ENCODE assay signal across 14 mouse cellular contexts in genomic region chrX:88113561-88113960, GRCm38 (mm10). TPM values are rescaled to one million over a fixed set of nuclear protein-coding genes. Genes with fewer than 3 reads are reported as not detected.
DNase-seq lines count a peak whose midpoint lies in the region; ATAC-seq and TF ChIP-seq lines count a peak whose summit lies in the region.
"Had no signal": no experiment of that assay in that cellular context is flagged by ENCODE, and none has a peak within 500 bp of the region (broad histone marks: within the 10 kb centered on the region; RNA-seq: fewer than 3 reads in every experiment).

No protein-coding gene starts in this region.

- no peaks in the 10 kb centered on the region for H3K27me3 ChIP-seq in forebrain, embryonic 12.5 days
- H3K27me3 ChIP-seq in forebrain, embryonic 10.5 days (ENCODE audit: poor library complexity, severe bottlenecking), result peaks cover 29% of the 10 kb centered on the region
- no peaks in the 10 kb centered on the region for H3K27me3 ChIP-seq in midbrain, embryonic 13.5 days
- no peaks in the 10 kb centered on the region; the same call in 1 of the 2 replicates for H3K27me3 ChIP-seq in midbrain, embryonic 11.5 days (ENCODE audit: control insufficient read depth, insufficient read depth, low read length)
- no peaks in the 10 kb centered on the region for H3K27me3 ChIP-seq in intestine, embryonic 15.5 days (replicated peaks)
- H3K27me3 ChIP-seq in stomach, postnatal 0 days (ENCODE audit: control insufficient read depth, insufficient read depth, low read length), result no peaks in the 10 kb centered on the region

- no peaks in the 10 kb centered on the region for H3K9me3 ChIP-seq in forebrain, embryonic 12.5 days
- H3K9me3 ChIP-seq in forebrain, embryonic 10.5 days, result no peaks in the 10 kb centered on the region
- H3K9me3 ChIP-seq in midbrain, embryonic 13.5 days, result no peaks in the 10 kb centered on the region
- no peaks in the 10 kb centered on the region for H3K9me3 ChIP-seq in midbrain, embryonic 11.5 days (ENCODE audit: control insufficient read depth, low read length)
- H3K9me3 ChIP-seq in intestine, embryonic 15.5 days, result no peaks in the 10 kb centered on the region
- no peaks in the 10 kb centered on the region for H3K9me3 ChIP-seq in stomach, postnatal 0 days (ENCODE audit: control insufficient read depth, low read length)

- 52% methylated on average over 6 of the region's 6 CpGs for WGBS in forebrain, embryonic 12.5 days
- WGBS in forebrain, embryonic 10.5 days, result 61% methylated on average over 6 of the region's 6 CpGs
- WGBS in midbrain, embryonic 13.5 days, result 50% methylated on average over 6 of the region's 6 CpGs
- 58% methylated on average over 6 of the region's 6 CpGs for WGBS in midbrain, embryonic 11.5 days
- 44% methylated on average over 6 of the region's 6 CpGs for WGBS in intestine, embryonic 15.5 days
- WGBS in stomach, postnatal 0 days, result 30% methylated on average over 6 of the region's 6 CpGs

- no peak for ATAC-seq in forebrain, embryonic 12.5 days (ENCODE audit: low FRiP score)
- no peak for ATAC-seq in midbrain, embryonic 13.5 days
- no peak for ATAC-seq in midbrain, embryonic 11.5 days (ENCODE audit: low FRiP score)
- no peak for ATAC-seq in intestine, embryonic 15.5 days
- no peak for ATAC-seq in stomach, postnatal 0 days (ENCODE audit: low FRiP score, low TSS enrichment)

- peak overlapping the region; percentile 50; the same call in 1 of the 2 replicates for H3K4me2 ChIP-seq in forebrain, embryonic 12.5 days
- peak overlapping the region; percentile 52 for H3K4me2 ChIP-seq in midbrain, embryonic 13.5 days (replicated peaks)
- no peak overlapping the region for H3K4me2 ChIP-seq in midbrain, embryonic 11.5 days
- H3K4me2 ChIP-seq in intestine, embryonic 15.5 days (replicated peaks), result peak overlapping the region; percentile 28; the same call in 1 of the 2 replicates
- peak overlapping the region; percentile 2; the same call in 1 of the 2 replicates for H3K4me2 ChIP-seq in stomach, postnatal 0 days (replicated peaks; ENCODE audit: low read depth)

- H3K4me1 ChIP-seq in forebrain, embryonic 12.5 days, result no peaks in the 10 kb centered on the region
- H3K4me1 ChIP-seq in forebrain, embryonic 10.5 days, result no peaks in the 10 kb centered on the region
- no peaks in the 10 kb centered on the region for H3K4me1 ChIP-seq in midbrain, embryonic 13.5 days (replicated peaks)
- no peaks in the 10 kb centered on the region for H3K4me1 ChIP-seq in midbrain, embryonic 11.5 days (ENCODE audit: control insufficient read depth, insufficient read depth, low read length)
- H3K4me1 ChIP-seq in intestine, embryonic 15.5 days (replicated peaks), result no peaks in the 10 kb centered on the region
- H3K4me1 ChIP-seq in stomach, postnatal 0 days (replicated peaks; ENCODE audit: control insufficient read depth, insufficient read depth), result no peaks in the 10 kb centered on the region

- no peak for TF ChIP-seq CTCF in stomach, postnatal 0 days (IDR thresholded peaks at IDR 0.05; ENCODE audit: low read depth)

- DNase-seq in forebrain, embryonic 10.5 days (ENCODE audit: extremely low spot score, low spot score), result no peak
- no peak for DNase-seq in midbrain, embryonic 11.5 days (ENCODE audit: low spot score, missing footprints)
- no peak for DNase-seq in stomach, postnatal 0 days (ENCODE audit: low spot score)
- no peak for DNase-seq in B cell, adult 2 months
- no peak for DNase-seq in spleen, postnatal 14 days (ENCODE audit: low spot score in 2 of 2)
- DNase-seq: gastrocnemius, postnatal 36 days; lung, adult 18-20 months; spleen, adult 18-20 months had no signal

- H3K36me3 ChIP-seq in forebrain, embryonic 12.5 days (replicated peaks), result no peaks in the 10 kb centered on the region
- no peaks in the 10 kb centered on the region for H3K36me3 ChIP-seq in forebrain, embryonic 10.5 days (replicated peaks)
- no peaks in the 10 kb centered on the region for H3K36me3 ChIP-seq in midbrain, embryonic 13.5 days
- H3K36me3 ChIP-seq in midbrain, embryonic 11.5 days (ENCODE audit: control insufficient read depth, insufficient read depth, low read length), result no peaks in the 10 kb centered on the region
- no peaks in the 10 kb centered on the region for H3K36me3 ChIP-seq in intestine, embryonic 15.5 days
- no peaks in the 10 kb centered on the region for H3K36me3 ChIP-seq in stomach, postnatal 0 days (ENCODE audit: control insufficient read depth, insufficient read depth, low read length)

- H3K9ac ChIP-seq in forebrain, embryonic 12.5 days, result no peak overlapping the region
- H3K9ac ChIP-seq in midbrain, embryonic 13.5 days (replicated peaks), result peak overlapping the region; percentile 10; the same call in 1 of the 2 replicates
- no peak overlapping the region for H3K9ac ChIP-seq in midbrain, embryonic 11.5 days (ENCODE audit: low read length)
- H3K9ac ChIP-seq in intestine, embryonic 15.5 days, result no peak overlapping the region
- no peak overlapping the region for H3K9ac ChIP-seq in stomach, postnatal 0 days (ENCODE audit: low read length)

- no peak for TF ChIP-seq EP300 in stomach, postnatal 0 days (optimal IDR thresholded peaks at IDR 0.05)

- peak overlapping the region; percentile 7 for H3K4me3 ChIP-seq in forebrain, embryonic 12.5 days (replicated peaks)
- H3K4me3 ChIP-seq in forebrain, embryonic 10.5 days, result no peak overlapping the region
- peak overlapping the region; percentile 45 for H3K4me3 ChIP-seq in midbrain, embryonic 13.5 days (replicated peaks)
- H3K4me3 ChIP-seq in midbrain, embryonic 11.5 days (ENCODE audit: low read depth, low read length), result no peak overlapping the region
- H3K4me3 ChIP-seq in intestine, embryonic 15.5 days (replicated peaks), result no peak overlapping the region
- no peak overlapping the region for H3K4me3 ChIP-seq in stomach, postnatal 0 days (ENCODE audit: low read depth, low read length)
- H3K4me3 ChIP-seq: erythroblast, embryonic 14.5 days had no signal

- H3K27ac ChIP-seq in forebrain, embryonic 12.5 days, result no peak overlapping the region
- no peak overlapping the region for H3K27ac ChIP-seq in forebrain, embryonic 10.5 days
- H3K27ac ChIP-seq in midbrain, embryonic 13.5 days, result no peak overlapping the region
- H3K27ac ChIP-seq in midbrain, embryonic 11.5 days (ENCODE audit: low read depth, low read length), result no peak overlapping the region
- H3K27ac ChIP-seq in intestine, embryonic 15.5 days, result no peak overlapping the region
- no peak overlapping the region for H3K27ac ChIP-seq in stomach, postnatal 0 days (replicated peaks)

RNA-seq across cellular contexts. Expression of gene Il1rapl1, which starts 1.9 kb away (rescaled TPM):
- 1.5 and 2.0 TPM in 2 replicates for polyA plus RNA-seq in forebrain, embryonic 12.5 days (2016; fragmentation: Nextera tagmentation; extraction: Ambion mirVana)
- polyA plus RNA-seq in forebrain, embryonic 10.5 days (2016; fragmentation: Nextera tagmentation; extraction: Ambion mirVana), result 0.07 TPM in 1 of 2 replicates, not detected in the other
- polyA plus RNA-seq in midbrain, embryonic 13.5 days (2015; fragmentation: Nextera tagmentation; extraction: Ambion mirVana), result 3.2 and 3.8 TPM in 2 replicates
- 0.22 and 0.53 TPM in 2 replicates for polyA plus RNA-seq in midbrain, embryonic 11.5 days (2014; fragmentation: Nextera tagmentation; extraction: Ambion mirVana)
- polyA plus RNA-seq in intestine, embryonic 15.5 days (2015; fragmentation: Nextera tagmentation; extraction: Ambion mirVana), result 0.89 and 0.98 TPM in 2 replicates
- 0.19 and 0.23 TPM in 2 replicates for polyA plus RNA-seq in stomach, postnatal 0 days (2015; fragmentation: Nextera tagmentation; extraction: Ambion mirVana)
- polyA plus RNA-seq: C2C12; erythroblast, embryonic 14.5 days; large intestine, adult 2 months had no signal

Comparison
In these comparisons a context has a peak if more than half of its experiments do, and no peak if none do; other contexts are left out.
1. H3K4me3 ChIP-seq: peak in forebrain, embryonic 12.5 days (single experiment) and midbrain, embryonic 13.5 days (single experiment); none in forebrain, embryonic 10.5 days (single experiment), midbrain, embryonic 11.5 days (single experiment), intestine, embryonic 15.5 days (single experiment) and stomach, postnatal 0 days (single experiment).